Mouse (Mus musculus): ENCODE data around the gene Slc39a9. TPM values are rescaled to one million over a fixed set of nuclear protein-coding genes. Genes with fewer than 3 reads are reported as not detected.

The Slc39a9 gene
- total RNA-seq, 2 experiments from 2014 or later, result 17.2 to 18.2 TPM

GRCm38 (mm10) chr12:80646377-80646776, 2.7 kb downstream of the Slc39a9 start:
- intact Hi-C loops (cut with DNase I), result no loop called here
- no peak for DNase-seq (ENCODE audit: low spot score)

DNA sequence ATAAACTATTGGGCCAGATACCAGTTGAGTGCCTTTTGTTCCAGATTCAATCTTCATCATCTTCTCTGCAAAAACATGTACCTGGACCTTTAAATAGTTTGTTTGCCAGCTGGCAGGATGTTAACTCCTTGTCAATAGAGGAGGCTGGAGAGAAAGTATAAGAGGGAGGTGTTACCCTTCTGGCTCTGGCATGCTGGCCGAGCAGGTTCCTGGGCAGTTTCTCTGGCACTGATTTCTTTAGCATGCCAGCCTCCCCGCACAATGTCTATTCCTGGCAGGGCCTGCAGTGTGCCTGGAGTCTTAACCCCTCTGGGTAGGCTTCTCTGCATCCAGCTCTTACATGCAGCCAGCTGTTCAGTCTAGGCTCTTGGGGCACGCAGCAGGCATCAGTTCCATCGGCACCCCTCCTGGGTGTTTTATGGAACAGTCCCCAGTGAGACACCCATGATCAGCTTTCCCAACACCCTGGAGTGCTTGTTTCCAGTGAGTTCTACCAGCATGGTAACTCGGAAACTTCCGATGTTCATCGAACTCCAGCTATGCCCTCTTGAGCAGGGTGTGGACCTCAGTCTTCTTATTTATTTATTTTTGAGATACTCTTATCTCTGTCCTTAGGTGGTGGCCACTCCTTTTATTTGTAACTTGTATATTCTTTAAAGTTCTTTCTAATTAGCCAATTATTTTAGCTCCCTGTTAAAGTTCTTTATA, 10.4 kb downstream of the Slc39a9 start:
- no peak for DNase-seq (ENCODE audit: low spot score)
- intact Hi-C loops (cut with DNase I), result no loop called here

DNA sequence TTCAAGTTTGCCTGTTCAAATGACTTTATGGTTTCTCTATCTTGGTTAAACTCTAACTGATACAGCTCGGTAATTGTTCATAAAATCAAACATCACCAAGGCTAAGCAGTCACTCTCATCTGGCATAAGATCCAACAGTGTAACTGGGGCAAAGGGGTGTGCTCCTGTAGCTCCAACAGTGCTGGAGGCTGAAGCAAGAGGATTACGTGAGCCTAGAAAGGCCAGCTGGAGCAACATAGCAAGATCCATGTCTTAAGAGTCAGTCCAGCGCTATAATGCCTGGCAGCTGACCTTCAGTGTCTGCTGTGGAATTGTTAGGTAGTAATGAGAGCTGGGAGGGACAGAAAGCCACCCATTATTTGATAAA, 11.0 kb downstream of the Slc39a9 start:
- DNase-seq (ENCODE audit: low spot score), result no peak
- intact Hi-C loops (cut with DNase I), result no loop called here

DNA sequence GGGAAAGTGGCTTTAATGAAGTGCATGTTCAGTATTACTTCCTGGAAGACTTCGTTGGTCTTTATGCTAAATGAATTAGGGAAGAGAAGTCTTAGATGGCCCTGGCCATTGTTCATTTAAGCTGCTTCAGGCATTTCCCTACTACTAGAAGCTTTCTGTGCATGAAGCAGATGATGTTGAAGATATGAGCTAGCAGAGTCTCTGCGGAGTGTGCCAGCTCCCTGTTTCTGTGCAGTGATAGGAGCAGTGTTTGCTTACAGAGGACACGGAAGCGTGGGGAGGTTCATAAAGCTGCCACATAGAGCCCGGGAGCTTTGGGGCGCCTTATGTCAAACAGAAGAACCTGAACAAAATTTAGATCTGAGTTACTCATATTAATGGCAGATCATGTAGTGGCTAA, 15.0 kb downstream of the Slc39a9 start:
- no peak for DNase-seq (ENCODE audit: low spot score)
- intact Hi-C loops (cut with DNase I), result no loop called here

DNA sequence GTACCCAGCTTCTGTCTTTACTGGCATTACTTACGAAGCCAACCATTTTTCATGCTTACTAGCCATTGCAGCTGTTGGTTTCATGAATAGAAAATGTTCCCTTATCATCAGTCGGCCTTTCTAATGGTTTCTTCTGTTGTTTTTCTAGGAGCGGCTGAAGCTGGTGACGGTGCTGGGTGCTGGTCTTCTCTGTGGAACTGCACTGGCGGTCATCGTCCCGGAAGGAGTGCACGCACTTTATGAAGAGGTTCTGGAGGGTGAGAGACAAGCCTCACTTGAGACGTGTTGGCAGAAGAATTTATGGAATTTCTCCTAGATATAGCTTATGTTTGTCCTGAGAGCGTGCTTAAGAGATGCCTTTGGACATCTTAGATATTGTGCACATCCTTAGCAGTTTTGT, 18.6 kb downstream of the Slc39a9 start:
- intact Hi-C loops (cut with DNase I), result no loop called here
- no peak for DNase-seq (ENCODE audit: low spot score)

GRCm38 (mm10) chr12:80663935-80664334, 20.3 kb downstream of the Slc39a9 start:
- no peak for DNase-seq (ENCODE audit: low spot score)
- intact Hi-C loops (cut with DNase I), result no loop called here

- no peak for DNase-seq (ENCODE audit: low spot score)
- intact Hi-C loops (cut with DNase I), result no loop called here
These were observed 24.7 kb downstream of the Slc39a9 start for GRCm38 (mm10) chr12:80668391-80668790.

DNA sequence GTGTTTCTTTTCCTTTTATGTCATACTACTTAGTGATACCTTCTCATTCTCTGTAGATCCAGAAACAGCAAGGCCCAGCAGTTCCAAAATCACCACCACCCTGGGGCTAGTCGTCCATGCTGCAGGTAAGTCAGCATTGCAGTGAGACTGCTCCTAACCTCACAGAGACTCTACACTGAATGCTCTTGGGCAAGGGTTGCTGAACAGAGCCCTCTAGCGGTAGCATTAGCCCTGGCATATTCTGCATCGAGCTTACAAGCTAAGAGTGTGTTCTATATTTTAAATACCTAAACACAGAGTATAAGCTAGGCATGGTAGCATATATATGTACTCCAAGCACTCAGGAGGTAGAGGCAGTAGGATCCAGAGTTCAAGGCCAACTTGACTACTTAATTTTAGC, 29.5 kb downstream of the Slc39a9 start:
- DNase-seq (ENCODE audit: low spot score), result no peak
- intact Hi-C loops (cut with DNase I), result loop anchor here (5.0 kb wide), 1 partner anchor 171 kb away; no protein-coding TSS in a partner anchor

- DNase-seq (ENCODE audit: low spot score), result no peak
- intact Hi-C loops (cut with DNase I), result no loop called here
These were observed 37.7 kb downstream of the Slc39a9 start for GRCm38 (mm10) chr12:80681340-80681739.

DNA sequence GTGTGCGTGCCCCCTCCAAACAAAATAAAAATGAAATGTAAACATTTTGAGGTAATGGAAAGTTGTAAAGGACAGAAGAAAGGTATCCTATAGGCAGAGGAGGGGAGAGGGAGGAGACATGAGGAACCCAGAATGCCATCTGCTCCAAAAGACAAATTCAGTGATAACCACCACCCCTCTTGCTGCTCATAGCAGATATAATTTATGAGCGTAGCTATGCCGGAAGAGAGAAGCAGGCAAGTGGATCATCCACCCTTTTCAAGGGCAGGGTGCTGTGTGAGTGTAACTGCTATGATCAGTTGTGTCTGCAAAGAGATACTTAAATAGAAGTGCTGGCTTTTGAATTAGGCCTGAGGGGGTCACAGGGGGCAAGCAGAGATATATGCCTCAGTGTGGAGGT, 39.9 kb downstream of the Slc39a9 start:
- DNase-seq (ENCODE audit: low spot score), result no peak
- intact Hi-C loops (cut with DNase I), result no loop called here

DNA sequence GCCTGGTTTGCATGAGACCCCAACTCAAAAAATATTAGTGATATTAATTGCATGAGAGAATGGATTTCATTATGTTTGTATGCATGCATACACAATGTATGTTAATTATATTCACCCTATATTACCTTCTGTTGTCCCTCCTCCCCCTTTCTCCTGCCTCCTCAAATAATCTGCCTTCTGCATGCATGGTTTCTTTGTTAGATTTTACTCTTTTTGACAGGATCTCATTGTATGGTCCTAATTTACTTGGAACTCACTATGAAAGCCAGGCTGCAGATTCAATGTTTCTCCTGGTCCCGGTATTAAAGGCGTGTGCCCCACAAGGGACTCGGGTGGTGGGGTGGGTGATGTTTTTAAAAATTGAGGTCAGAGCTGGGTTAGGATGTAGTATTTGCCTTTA, 40.6 kb downstream of the Slc39a9 start:
- no peak for DNase-seq (ENCODE audit: low spot score)
- intact Hi-C loops (cut with DNase I), result no loop called here

DNA sequence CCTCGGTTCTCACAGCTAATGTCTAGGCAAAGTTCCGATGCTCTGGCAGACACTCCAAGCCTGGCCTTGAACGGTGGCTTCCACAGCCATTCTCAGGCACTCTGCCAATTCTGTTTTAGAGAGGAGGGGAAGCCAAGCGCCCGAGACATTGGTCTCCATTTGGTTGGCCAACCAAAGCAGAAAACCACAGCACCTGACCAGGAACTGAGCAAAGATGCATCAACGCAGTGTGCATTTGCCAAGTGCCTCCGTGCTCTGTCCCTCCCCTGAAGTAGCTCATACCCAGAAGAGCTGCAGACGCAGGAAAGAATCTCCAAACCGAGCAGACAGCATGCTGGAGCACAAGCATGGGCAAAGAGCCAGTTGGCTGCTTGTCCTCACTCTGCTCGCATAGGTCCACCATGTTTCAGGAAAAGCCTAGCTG, 44.1 kb downstream of the Slc39a9 start:
- DNase-seq (ENCODE audit: low spot score), result no peak
- intact Hi-C loops (cut with DNase I), result no loop called here

DNA sequence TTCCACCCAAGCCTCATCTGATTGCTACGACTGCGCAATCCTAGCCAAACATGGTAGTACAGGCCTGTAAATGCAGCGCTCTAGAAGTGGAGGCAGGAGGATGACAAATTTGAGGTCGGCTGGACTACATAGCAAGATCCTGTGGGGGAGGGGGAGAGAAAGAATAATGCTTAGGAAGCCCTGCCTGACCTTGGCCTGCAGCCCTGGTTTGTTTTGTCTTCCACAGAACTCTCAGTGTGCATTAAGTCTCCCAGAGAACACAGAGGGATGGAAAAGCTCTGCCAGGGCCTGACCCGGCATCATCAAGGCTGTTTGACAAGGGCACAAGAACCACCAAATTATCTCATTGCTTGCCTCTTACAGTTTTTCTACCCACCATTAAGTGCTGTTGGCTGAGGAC, 46.0 kb downstream of the Slc39a9 start:
- intact Hi-C loops (cut with DNase I), result no loop called here
- no peak for DNase-seq (ENCODE audit: low spot score)

DNA sequence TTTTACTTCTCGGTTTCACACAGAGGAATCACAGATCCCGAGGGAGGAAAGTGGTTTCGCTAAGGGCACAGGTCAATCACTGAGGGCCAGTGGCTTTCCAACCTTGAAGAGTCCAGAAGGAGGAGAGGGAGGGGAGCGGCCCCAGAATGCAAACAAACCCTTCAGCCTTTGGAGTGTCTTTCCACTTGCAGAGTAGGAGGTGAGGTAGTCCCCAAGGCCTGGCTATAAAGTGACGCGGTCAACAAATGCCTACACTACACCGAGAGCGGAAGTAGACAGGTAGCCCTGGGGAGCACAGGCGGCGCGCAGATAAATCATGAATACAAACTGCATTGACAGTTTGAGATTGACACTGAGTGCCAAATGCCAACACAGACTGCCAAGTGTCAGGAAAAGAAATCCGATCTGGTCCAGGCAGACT, 48.0 kb downstream of the Slc39a9 start:
- intact Hi-C loops (cut with DNase I), result no loop called here
- no peak for DNase-seq (ENCODE audit: low spot score)

GRCm38 (mm10) chr12:80692269-80692972, 48.7 kb downstream of the Slc39a9 start, which contains the start of gene Plekhd1:
Gene Plekhd1, plus strand, starts transcription at chr12:80692591.
- intact Hi-C loops (cut with DNase I), result no loop called here
- DNase-seq (ENCODE audit: low spot score), result no peak

DNA sequence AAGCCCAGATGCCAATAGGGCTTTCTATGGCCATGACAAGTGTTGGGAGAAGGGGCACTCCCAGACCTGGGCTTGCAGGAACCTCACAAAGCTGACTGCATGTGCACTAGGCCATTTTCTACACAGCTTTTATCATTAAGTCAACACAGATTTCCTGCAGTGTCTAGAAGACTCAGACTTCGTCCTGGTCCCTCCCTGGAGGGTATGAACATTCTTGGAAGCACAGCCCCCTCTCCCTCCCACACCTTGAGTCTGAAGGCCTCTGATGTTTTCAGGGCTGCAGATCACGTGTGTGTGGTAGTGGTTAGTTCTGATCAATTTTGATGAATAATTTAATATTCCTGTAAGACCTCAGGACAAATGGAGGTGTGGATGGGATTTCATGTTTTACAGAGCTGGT, 50.0 kb downstream of the Slc39a9 start:
- intact Hi-C loops (cut with DNase I), result no loop called here
- no peak for DNase-seq (ENCODE audit: low spot score)

DNA sequence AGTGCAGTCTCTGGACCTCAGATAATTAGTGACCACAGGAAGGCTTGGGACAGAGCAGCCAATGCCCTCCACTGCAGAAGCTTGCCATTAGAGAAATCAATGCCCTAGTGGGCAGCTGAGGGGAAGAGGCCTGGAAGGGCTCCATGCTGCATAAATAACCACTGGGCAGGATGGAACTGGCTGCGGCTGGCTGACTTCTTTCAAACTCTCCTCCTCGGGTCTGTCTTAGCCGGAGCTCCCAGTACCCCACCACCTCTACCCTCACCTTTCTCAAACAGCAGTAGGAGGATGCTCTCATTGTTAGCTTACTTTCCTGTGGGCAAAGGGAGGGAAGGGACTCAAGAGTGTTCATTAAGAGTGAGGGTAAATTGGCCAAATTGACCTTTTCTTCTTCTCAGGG, 51.3 kb downstream of the Slc39a9 start:
- no peak for DNase-seq (ENCODE audit: low spot score)
- intact Hi-C loops (cut with DNase I), result no loop called here

GRCm38 (mm10) chr12:80698526-80699143, 55.0 kb downstream of the Slc39a9 start:
- intact Hi-C loops (cut with DNase I), result no loop called here
- DNase-seq (ENCODE audit: low spot score), result no peak

GRCm38 (mm10) chr12:80699144-80699531, 55.5 kb downstream of the Slc39a9 start:
- DNase-seq (ENCODE audit: low spot score), result no peak
- intact Hi-C loops (cut with DNase I), result no loop called here

DNA sequence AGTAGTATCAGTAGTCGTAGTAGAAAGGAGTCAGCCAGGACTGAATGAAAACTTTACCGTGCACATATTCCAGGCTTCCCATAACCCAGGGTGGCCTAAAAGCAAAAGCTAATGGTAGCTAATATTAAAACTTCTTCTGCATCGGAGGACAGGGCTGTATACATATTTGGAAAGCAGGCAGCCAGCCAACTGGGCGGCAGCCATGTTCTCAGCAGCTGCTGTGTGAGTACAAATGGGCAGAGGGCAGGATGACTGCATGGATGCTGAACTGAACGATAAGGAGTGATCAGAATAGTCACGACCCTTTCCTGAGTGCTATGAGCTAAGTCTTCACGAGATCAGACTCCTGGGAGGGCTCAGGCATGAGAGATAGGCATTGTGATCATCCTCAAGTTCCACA, 57.6 kb downstream of the Slc39a9 start:
- intact Hi-C loops (cut with DNase I), result no loop called here
- DNase-seq (ENCODE audit: low spot score), result no peak

- DNase-seq (ENCODE audit: low spot score), result no peak
- intact Hi-C loops (cut with DNase I), result no loop called here
These were observed 62.7 kb downstream of the Slc39a9 start for GRCm38 (mm10) chr12:80706208-80706914.
